Mouse (Mus musculus): Measurements from ENCODE around the gene Fblim1.

Gene Fblim1

GRCm38 (mm10) chr4:141625774-141626550 lies 20.1 kb upstream of the Fblim1 start:
- in situ Hi-C loops (cut with MseI, MboI), result no loop called here

GRCm38 (mm10) chr4:141624983-141625773 lies 19.3 kb upstream of the Fblim1 start:
- in situ Hi-C loops (cut with MseI, MboI), result no loop called here

- in situ Hi-C loops (cut with MseI, MboI), result no loop called here
Observed at GRCm38 (mm10) chr4:141624134-141624533, 18.2 kb upstream of the Fblim1 start.

- in situ Hi-C loops (cut with MseI, MboI), result no loop called here
Observed at GRCm38 (mm10) chr4:141623666-141624065, 17.8 kb upstream of the Fblim1 start, which contains the start of gene Slc25a34. Gene Slc25a34 (minus strand): TSS chr4:141623821.

- in situ Hi-C loops (cut with MseI, MboI), result no loop called here
Observed at GRCm38 (mm10) chr4:141623037-141623436, 17.1 kb upstream of the Fblim1 start.

GRCm38 (mm10) chr4:141622580-141622979 lies 16.7 kb upstream of the Fblim1 start:
- in situ Hi-C loops (cut with MseI, MboI), result no loop called here

- in situ Hi-C loops (cut with MseI, MboI), result no loop called here
Observed at GRCm38 (mm10) chr4:141622091-141622490, 16.2 kb upstream of the Fblim1 start.

GRCm38 (mm10) chr4:141621297-141621696 lies 15.4 kb upstream of the Fblim1 start:
- in situ Hi-C loops (cut with MseI, MboI), result no loop called here

GRCm38 (mm10) chr4:141619299-141619883 lies 13.5 kb upstream of the Fblim1 start:
- in situ Hi-C loops (cut with MseI, MboI), result no loop called here

- in situ Hi-C loops (cut with MseI, MboI), result no loop called here
Observed at GRCm38 (mm10) chr4:141618565-141619243, 12.8 kb upstream of the Fblim1 start, which contains the start of gene Tmem82. Gene Tmem82 (minus strand): TSS chr4:141618633.

GRCm38 (mm10) chr4:141617863-141618564 lies 12.1 kb upstream of the Fblim1 start:
- in situ Hi-C loops (cut with MseI, MboI), result no loop called here

- in situ Hi-C loops (cut with MseI, MboI), result no loop called here
Observed at GRCm38 (mm10) chr4:141617299-141617698, 11.4 kb upstream of the Fblim1 start.

GRCm38 (mm10) chr4:141616811-141617210 lies 10.9 kb upstream of the Fblim1 start:
- in situ Hi-C loops (cut with MseI, MboI), result no loop called here

GRCm38 (mm10) chr4:141614946-141615345 lies 9.1 kb upstream of the Fblim1 start:
- in situ Hi-C loops (cut with MseI, MboI), result no loop called here

GRCm38 (mm10) chr4:141609538-141609937 lies 3.6 kb upstream of the Fblim1 start:
- in situ Hi-C loops (cut with MseI, MboI), result no loop called here

GRCm38 (mm10) chr4:141605421-141605820 lies 475 bp downstream of the Fblim1 start:
- in situ Hi-C loops (cut with MseI, MboI), result no loop called here

- in situ Hi-C loops (cut with MseI, MboI), result no loop called here
Observed at GRCm38 (mm10) chr4:141604493-141604892, 1.4 kb downstream of the Fblim1 start.

GRCm38 (mm10) chr4:141603921-141604320 lies 2.0 kb downstream of the Fblim1 start:
- in situ Hi-C loops (cut with MseI, MboI), result no loop called here

GRCm38 (mm10) chr4:141602523-141603223 lies 3.2 kb downstream of the Fblim1 start:
- in situ Hi-C loops (cut with MseI, MboI), result no loop called here

- in situ Hi-C loops (cut with MseI, MboI), result no loop called here
Observed at GRCm38 (mm10) chr4:141601148-141601862, 4.6 kb downstream of the Fblim1 start.
